Mouse (Mus musculus) liver, embryonic 13.5 days (tissue): ENCODE measurements around the gene Arid1b. TPM values are rescaled to one million over a fixed set of nuclear protein-coding genes. Genes with fewer than 3 reads are reported as not detected.

ENCODE experiments used
- ATAC-seq: fragments of 200-750 bp; cut with Nextera tagmentation; 2 replicates; pipeline ENCODE4 v1.8.0; 2017; ENCODE audit warnings: low read depth, mild to moderate bottlenecking, moderate number of reproducible peaks, moderate library complexity
- DNase-seq: peaks from one replicate; pipeline ENCODE4 v3.0.0; 2022
- H3K27ac ChIP-seq: fragments of 300-500 bp; sonication (generic); 2 replicates; pipeline ENCODE4 v1.5.1; 2015; ENCODE audit warnings: moderate library complexity, mild to moderate bottlenecking, inconsistent platforms
- H3K27me3 ChIP-seq: fragments of 300-500 bp; sonication (generic); 2 replicates; pipeline ENCODE4 v1.6.1; 2015; ENCODE audit warnings: mild to moderate bottlenecking, inconsistent platforms
- H3K36me3 ChIP-seq: fragments of 300-500 bp; sonication (generic); 2 replicates; pipeline ENCODE4 v1.6.1; 2015; ENCODE audit warnings: mild to moderate bottlenecking, inconsistent platforms
- H3K4me1 ChIP-seq: fragments of 300-500 bp; sonication (generic); replicated peaks from 2 replicates; pipeline ENCODE4 v1.6.1; 2015; ENCODE audit warnings: inconsistent platforms
- H3K4me2 ChIP-seq: fragments of 300-500 bp; sonication (generic); 2 replicates; pipeline ENCODE4 v1.6.1; 2015; ENCODE audit warnings: inconsistent platforms, mild to moderate bottlenecking, moderate library complexity
- H3K4me3 ChIP-seq: fragments of 300-500 bp; sonication (generic); replicated peaks from 2 replicates; pipeline ENCODE4 v1.5.1; 2015; ENCODE audit warnings: mild to moderate bottlenecking, inconsistent platforms
- H3K9ac ChIP-seq: fragments of 300-500 bp; sonication (generic); 2 replicates; pipeline ENCODE4 v1.6.1; 2015; ENCODE audit warnings: mild to moderate bottlenecking, inconsistent platforms
- H3K9me3 ChIP-seq: fragments of 300-500 bp; sonication (generic); replicated peaks from 2 replicates; pipeline ENCODE4 v1.6.1; 2016; ENCODE audit warnings: inconsistent platforms
- WGBS: fragments of 180-500 bp; shearing (Covaris S2); methylation state at CpG from one replicate; pipeline ENCODE4 v1.1.7; 2015; ENCODE audit not compliant: insufficient replicate concordance; 5-methylcytosine and 5-hydroxymethylcytosine counted together
- polyA plus RNA-seq: library from polyadenylated mRNA; unstranded; fragments of >200 nt; fragmentation: Nextera tagmentation; extraction: Ambion mirVana; gene quantifications from 2 replicates; pipeline ENCODE4 v1.2.1, GENCODE M21; 2015

The Arid1b gene
- polyA plus RNA-seq, 1 experiment from 2014 or later, result 2.0 TPM

GRCm38 (mm10) chr17:5116990-5117389 lies 122.9 kb downstream of the Arid1b start:
- Histone ChIP-seq H3K9me3 (no peaks in the 10 kb centered on the region), H3K4me2 (no peak overlapping the region), H3K27me3 (no peaks in the 10 kb centered on the region), H3K4me3 (no peak overlapping the region), H3K27ac (peak overlapping the region; percentile 55), H3K9ac (peak overlapping the region; percentile 36; the same call in 1 of the 2 replicates), H3K4me1 (peaks cover 47% of the 10 kb centered on the region), H3K36me3 (no peaks in the 10 kb centered on the region)
- DNase-seq (no peak), ATAC-seq (no peak)
- 58% methylated on average over 2 of the region's 2 CpGs for WGBS

- H3K27ac ChIP-seq, result peak overlapping the region; percentile 5; the same call in 1 of the 2 replicates
- no peak overlapping the region for H3K4me2 ChIP-seq
- ATAC-seq (no peak), DNase-seq (no peak)
- H3K9me3 ChIP-seq, result no peaks in the 10 kb centered on the region
- no peaks in the 10 kb centered on the region for H3K27me3 ChIP-seq
- no peak overlapping the region for H3K9ac ChIP-seq
- 79% methylated on average over 4 of the region's 4 CpGs for WGBS
- H3K36me3 ChIP-seq, result no peaks in the 10 kb centered on the region
- peaks cover 44% of the 10 kb centered on the region for H3K4me1 ChIP-seq
- H3K4me3 ChIP-seq, result no peak overlapping the region
Measured at GRCm38 (mm10) chr17:5118171-5118570, 124.0 kb downstream of the Arid1b start.

DNA sequence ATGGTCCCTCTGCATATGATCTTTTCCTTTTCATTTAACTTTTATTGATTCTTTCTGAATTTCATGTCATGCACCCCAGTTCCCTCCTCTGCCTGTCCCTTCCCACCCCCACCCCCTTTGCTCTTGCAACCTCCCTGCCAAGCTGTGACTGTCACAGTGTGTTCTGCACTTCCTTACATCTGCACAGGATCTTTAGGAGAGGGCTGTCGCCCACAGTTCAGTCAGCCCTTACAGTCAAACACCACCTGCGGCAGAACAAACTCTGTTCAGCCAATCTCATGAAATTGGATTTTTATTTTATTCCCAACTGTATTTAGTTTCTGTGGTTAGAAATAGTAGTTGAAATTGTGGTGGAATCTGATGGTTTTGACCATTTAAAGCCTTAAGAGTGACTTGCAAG lies 130.5 kb downstream of the Arid1b start:
- WGBS, result 63% methylated on average over 2 of the region's 2 CpGs
- H3K9ac ChIP-seq, result no peak overlapping the region
- H3K27me3 ChIP-seq, result no peaks in the 10 kb centered on the region
- DNase-seq (no peak), ATAC-seq (no peak)
- H3K27ac ChIP-seq, result no peak overlapping the region; the same call in 1 of the 2 replicates
- 0 out of 2 replicates have a peak, but pooled peaks cover 3% of the 10 kb centered on the region for H3K36me3 ChIP-seq
- peaks cover 53% of the 10 kb centered on the region for H3K4me1 ChIP-seq
- no peak overlapping the region for H3K4me2 ChIP-seq
- H3K4me3 ChIP-seq, result no peak overlapping the region
- H3K9me3 ChIP-seq, result no peaks in the 10 kb centered on the region

DNA sequence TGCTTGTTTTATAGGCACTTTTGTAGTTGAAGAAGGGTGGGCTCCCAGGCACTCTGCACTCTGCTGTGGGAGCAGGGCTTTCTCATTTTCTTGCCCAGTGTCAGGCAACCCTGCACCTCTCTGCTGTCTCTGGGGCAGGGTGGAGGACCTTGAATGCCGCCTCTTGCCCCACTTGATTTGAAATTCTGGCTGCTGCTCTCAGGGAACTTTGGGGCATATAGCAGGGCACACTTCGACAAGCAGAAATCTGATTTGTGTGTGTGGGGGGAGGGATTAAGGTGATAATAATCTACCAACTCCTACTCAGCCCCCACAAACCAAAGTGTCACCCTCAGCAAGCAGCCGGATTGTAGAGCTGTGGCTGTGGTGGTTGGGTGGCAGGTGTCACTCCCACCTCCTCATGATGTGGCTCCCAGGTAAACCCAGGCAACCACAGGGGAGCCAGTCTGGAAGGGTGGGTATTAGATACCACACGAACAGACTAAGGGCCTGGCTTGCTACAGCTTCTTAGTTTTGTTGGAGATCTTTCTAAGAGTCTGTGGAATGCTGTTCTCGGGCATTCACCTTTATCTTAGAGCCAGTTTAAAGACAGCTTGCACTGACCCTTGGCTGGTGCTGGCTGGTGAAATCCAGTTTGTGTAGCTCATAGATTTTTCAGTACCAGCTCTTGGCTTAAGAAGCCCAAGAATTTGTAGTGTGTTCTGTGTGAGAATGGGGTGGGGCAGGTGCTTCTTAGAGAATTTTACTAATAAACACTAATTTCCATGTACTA lies 131.1 kb downstream of the Arid1b start:
- H3K9ac ChIP-seq, result no peak overlapping the region
- no peak overlapping the region; the same call in 1 of the 2 replicates for H3K27ac ChIP-seq
- H3K9me3 ChIP-seq, result no peaks in the 10 kb centered on the region
- 0 out of 2 replicates have a peak, but pooled peaks cover 3% of the 10 kb centered on the region for H3K36me3 ChIP-seq
- 61% methylated on average over 5 of the region's 5 CpGs for WGBS
- no peaks in the 10 kb centered on the region for H3K27me3 ChIP-seq
- ATAC-seq (no peak), DNase-seq (no peak)
- peaks cover 53% of the 10 kb centered on the region for H3K4me1 ChIP-seq
- H3K4me3 ChIP-seq, result no peak overlapping the region
- H3K4me2 ChIP-seq, result no peak overlapping the region

- WGBS, result 79% methylated on average over 5 of the region's 5 CpGs
Measured at GRCm38 (mm10) chr17:5125856-5126806, 132.0 kb downstream of the Arid1b start.

GRCm38 (mm10) chr17:5129606-5130005 lies 135.5 kb downstream of the Arid1b start:
- no peak overlapping the region for H3K4me2 ChIP-seq
- 0 out of 2 replicates have a peak, but pooled peaks cover 3% of the 10 kb centered on the region for H3K36me3 ChIP-seq
- no peak overlapping the region for H3K4me3 ChIP-seq
- ATAC-seq (no peak), DNase-seq (no peak)
- no peaks in the 10 kb centered on the region for H3K9me3 ChIP-seq
- 56% methylated on average over 2 of the region's 2 CpGs for WGBS
- H3K9ac ChIP-seq, result no peak overlapping the region
- no peaks in the 10 kb centered on the region for H3K27me3 ChIP-seq
- H3K27ac ChIP-seq, result no peak overlapping the region
- H3K4me1 ChIP-seq, result peaks cover 32% of the 10 kb centered on the region

More at GRCm38 (mm10) chr17:5125856-5126806, 132.0 kb downstream of the Arid1b start:
- Histone ChIP-seq H3K27me3 (no peaks in the 10 kb centered on the region), H3K36me3 (0 out of 2 replicates have a peak, but pooled peaks cover 3% of the 10 kb centered on the region), H3K4me2 (no peak overlapping the region), H3K27ac (no peak overlapping the region), H3K9me3 (no peaks in the 10 kb centered on the region), H3K4me1 (peaks cover 48% of the 10 kb centered on the region), H3K9ac (no peak overlapping the region), H3K4me3 (no peak overlapping the region)
- ATAC-seq (no peak), DNase-seq (no peak)

- Histone ChIP-seq H3K4me1 (peaks cover 30% of the 10 kb centered on the region), H3K36me3 (0 out of 2 replicates have a peak, but pooled peaks cover 3% of the 10 kb centered on the region), H3K9me3 (no peaks in the 10 kb centered on the region), H3K4me2 (no peak overlapping the region), H3K27me3 (no peaks in the 10 kb centered on the region), H3K27ac (no peak overlapping the region), H3K9ac (no peak overlapping the region), H3K4me3 (no peak overlapping the region)
- 88% methylated on average over 4 of the region's 4 CpGs for WGBS
- ATAC-seq (no peak), DNase-seq (no peak)
Measured at GRCm38 (mm10) chr17:5130116-5130515, 136.0 kb downstream of the Arid1b start.

- Histone ChIP-seq H3K9ac (no peak overlapping the region), H3K9me3 (no peaks in the 10 kb centered on the region), H3K27ac (no peak overlapping the region), H3K4me1 (peaks cover 35% of the 10 kb centered on the region), H3K27me3 (no peaks in the 10 kb centered on the region), H3K4me2 (no peak overlapping the region), H3K4me3 (no peak overlapping the region), H3K36me3 (0 out of 2 replicates have a peak, but pooled peaks cover 3% of the 10 kb centered on the region)
- no peak for DNase-seq
- WGBS, result 86% methylated on average over 6 of the region's 6 CpGs
- ATAC-seq, result no peak
Measured at GRCm38 (mm10) chr17:5131706-5132105, 137.6 kb downstream of the Arid1b start.

GRCm38 (mm10) chr17:5132296-5132986 lies 138.3 kb downstream of the Arid1b start:
- WGBS, result 90% methylated on average over 14 of the region's 14 CpGs
- H3K9ac ChIP-seq, result no peak overlapping the region
- H3K27ac ChIP-seq, result no peak overlapping the region
- H3K4me2 ChIP-seq, result no peak overlapping the region
- peaks cover 35% of the 10 kb centered on the region for H3K4me1 ChIP-seq
- no peaks in the 10 kb centered on the region for H3K36me3 ChIP-seq
- DNase-seq, result no peak
- H3K4me3 ChIP-seq, result no peak overlapping the region
- no peak for ATAC-seq
- no peaks in the 10 kb centered on the region for H3K9me3 ChIP-seq
- H3K27me3 ChIP-seq, result no peaks in the 10 kb centered on the region

DNA sequence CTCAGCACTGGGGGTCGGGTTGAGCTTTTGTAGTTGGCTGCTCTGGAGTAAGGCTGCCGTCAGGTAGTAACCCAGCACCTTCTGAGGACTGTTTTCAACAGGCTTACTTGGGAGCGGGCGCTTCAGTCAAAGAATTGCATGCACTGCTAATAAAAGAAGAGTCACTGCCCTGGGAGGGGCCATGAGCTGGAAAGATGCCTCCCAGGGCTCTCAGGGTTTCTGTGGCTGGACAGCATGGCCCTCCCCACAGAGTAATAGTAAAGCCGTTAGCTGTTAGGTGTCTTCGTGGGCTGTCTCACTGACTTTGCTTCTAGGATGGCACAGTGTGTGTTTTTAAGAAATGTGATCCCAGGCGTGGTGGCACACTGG lies 138.8 kb downstream of the Arid1b start:
- DNase-seq, result no peak
- ATAC-seq, result no peak
- Histone ChIP-seq H3K4me2 (no peak overlapping the region), H3K27me3 (no peaks in the 10 kb centered on the region), H3K9ac (no peak overlapping the region), H3K9me3 (no peaks in the 10 kb centered on the region), H3K4me3 (no peak overlapping the region), H3K27ac (no peak overlapping the region), H3K4me1 (peaks cover 34% of the 10 kb centered on the region), H3K36me3 (no peaks in the 10 kb centered on the region)
- 80% methylated on average over 7 of the region's 7 CpGs for WGBS

GRCm38 (mm10) chr17:5133831-5134230 lies 139.7 kb downstream of the Arid1b start:
- DNase-seq (no peak), ATAC-seq (no peak)
- no peak overlapping the region for H3K27ac ChIP-seq
- H3K9ac ChIP-seq, result no peak overlapping the region
- no peaks in the 10 kb centered on the region for H3K36me3 ChIP-seq
- no peak overlapping the region for H3K4me2 ChIP-seq
- 83% methylated on average over 8 of the region's 8 CpGs for whole genome bisulfite sequencing
- H3K9me3 ChIP-seq, result no peaks in the 10 kb centered on the region
- H3K27me3 ChIP-seq, result no peaks in the 10 kb centered on the region
- no peak overlapping the region for H3K4me3 ChIP-seq
- H3K4me1 ChIP-seq, result peaks cover 38% of the 10 kb centered on the region
